Mouse (Mus musculus): Measurements from ENCODE around the gene Ptpn5. TPM values are rescaled to one million over a fixed set of nuclear protein-coding genes. Genes with fewer than 3 reads are reported as not detected.

Ptpn5 gene
- polyA plus RNA-seq, 1 experiment from 2014 or later = 2.0 TPM

DNA sequence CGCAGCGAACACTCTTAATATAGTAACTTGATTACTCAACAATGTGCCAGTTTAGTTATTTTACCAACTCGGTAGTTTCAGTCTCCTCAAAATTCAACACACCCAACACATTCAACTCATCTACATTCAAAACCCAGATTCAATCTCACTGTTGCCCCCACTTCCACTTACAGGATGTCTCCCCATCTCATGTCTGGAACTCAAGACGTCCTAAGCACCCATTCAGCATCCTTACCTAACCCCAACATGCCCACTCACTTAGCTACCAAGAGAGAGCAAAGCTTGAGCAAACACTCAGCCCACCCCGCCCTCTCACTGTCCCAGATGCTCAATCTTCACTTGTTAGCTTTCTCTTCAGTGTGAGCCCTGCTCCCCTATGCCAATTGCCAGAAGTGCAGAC, 71.9 kb downstream of the Ptpn5 start:
- Histone ChIP-seq H3K9ac (ENCODE audit: low read depth, low read length) (no peak overlapping the region), H3K4me2 (ENCODE audit: low read depth, low read length) (no peak overlapping the region), H3K27me3 (replicated peaks; ENCODE audit: control insufficient read depth, insufficient read depth, low read length) (no peaks in the 10 kb centered on the region), H3K4me1 (ENCODE audit: control insufficient read depth, insufficient read depth, low read length) (no peaks in the 10 kb centered on the region), H3K27ac (replicated peaks; ENCODE audit: low read depth, low read length) (no peak overlapping the region), H3K4me3 (ENCODE audit: low read depth, low read length) (no peak overlapping the region), H3K9me3 (ENCODE audit: control insufficient read depth, low read length) (no peaks in the 10 kb centered on the region), H3K36me3 (ENCODE audit: control insufficient read depth, insufficient read depth, low read length) (no peaks in the 10 kb centered on the region)
- DNase-seq (ENCODE audit: low spot score) = no peak
- WGBS = 82% methylated on average over 5 of the region's 5 CpGs
- no peak for ATAC-seq (ENCODE audit: low read depth)

DNA sequence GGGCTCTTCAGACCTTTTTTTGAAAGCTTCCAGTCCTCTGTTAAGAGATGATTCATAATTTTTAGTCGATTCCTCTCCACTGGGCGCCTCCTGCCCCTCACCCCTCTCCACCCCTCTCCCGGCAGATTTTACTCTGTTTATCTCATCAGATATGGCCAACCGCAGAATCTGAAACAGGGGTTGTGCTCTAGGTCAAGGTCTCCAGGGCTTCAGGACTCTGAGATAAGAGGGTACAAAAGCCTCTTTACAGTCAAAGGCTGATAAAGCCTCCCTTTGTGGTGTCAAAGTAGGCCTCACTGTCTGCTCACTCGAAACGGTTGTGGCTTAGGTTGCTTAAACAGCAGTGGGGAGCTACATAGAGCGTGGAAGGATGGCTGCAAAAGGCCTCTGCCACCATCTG, 74.1 kb downstream of the Ptpn5 start:
- Histone ChIP-seq H3K9me3 (ENCODE audit: control insufficient read depth, low read length) (no peaks in the 10 kb centered on the region), H3K36me3 (ENCODE audit: control insufficient read depth, insufficient read depth, low read length) (no peaks in the 10 kb centered on the region), H3K4me2 (ENCODE audit: low read depth, low read length) (no peak overlapping the region), H3K27me3 (replicated peaks; ENCODE audit: control insufficient read depth, insufficient read depth, low read length) (no peaks in the 10 kb centered on the region), H3K4me1 (ENCODE audit: control insufficient read depth, insufficient read depth, low read length) (no peaks in the 10 kb centered on the region), H3K4me3 (ENCODE audit: low read depth, low read length) (no peak overlapping the region), H3K27ac (replicated peaks; ENCODE audit: low read depth, low read length) (no peak overlapping the region), H3K9ac (ENCODE audit: low read depth, low read length) (no peak overlapping the region)
- ATAC-seq (ENCODE audit: low read depth) (no peak), DNase-seq (ENCODE audit: low spot score) (no peak)
- 74% methylated on average over 7 of the region's 7 CpGs for WGBS

DNA sequence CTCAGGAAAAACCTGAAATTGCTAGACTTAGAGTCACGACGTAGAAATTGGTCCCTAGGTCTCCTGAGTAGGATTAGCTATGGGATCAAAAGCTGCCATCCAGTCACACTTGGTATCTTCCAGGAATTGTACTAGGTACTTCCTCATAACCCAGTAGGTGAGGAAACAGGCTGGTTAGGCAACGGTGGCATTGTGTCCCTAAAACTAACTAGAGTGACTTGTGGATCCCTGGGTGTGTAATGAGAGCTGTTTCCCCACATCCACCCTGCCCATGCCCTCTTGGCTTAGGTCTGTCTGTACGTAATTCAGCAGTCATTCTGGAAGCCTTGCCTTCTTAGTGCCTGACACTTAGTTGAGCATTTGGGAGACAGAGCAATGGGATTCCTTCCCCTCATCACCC, 77.2 kb downstream of the Ptpn5 start:
- 86% methylated on average over 4 of the region's 4 CpGs for WGBS
- H3K4me1 ChIP-seq (ENCODE audit: control insufficient read depth, insufficient read depth, low read length) = peaks cover 10% of the 10 kb centered on the region
- H3K4me2 ChIP-seq (ENCODE audit: low read depth, low read length) = no peak overlapping the region
- ATAC-seq (ENCODE audit: low read depth) (no peak), DNase-seq (ENCODE audit: low spot score) (no peak)
- no peak overlapping the region for H3K4me3 ChIP-seq (ENCODE audit: low read depth, low read length)
- H3K27ac ChIP-seq (replicated peaks; ENCODE audit: low read depth, low read length) = no peak overlapping the region
- no peak overlapping the region for H3K9ac ChIP-seq (ENCODE audit: low read depth, low read length)
- no peaks in the 10 kb centered on the region for H3K9me3 ChIP-seq (ENCODE audit: control insufficient read depth, low read length)
- no peaks in the 10 kb centered on the region for H3K27me3 ChIP-seq (replicated peaks; ENCODE audit: control insufficient read depth, insufficient read depth, low read length)
- peaks cover 5% of the 10 kb centered on the region; the same call in 1 of the 2 replicates for H3K36me3 ChIP-seq (ENCODE audit: control insufficient read depth, insufficient read depth, low read length)

DNA sequence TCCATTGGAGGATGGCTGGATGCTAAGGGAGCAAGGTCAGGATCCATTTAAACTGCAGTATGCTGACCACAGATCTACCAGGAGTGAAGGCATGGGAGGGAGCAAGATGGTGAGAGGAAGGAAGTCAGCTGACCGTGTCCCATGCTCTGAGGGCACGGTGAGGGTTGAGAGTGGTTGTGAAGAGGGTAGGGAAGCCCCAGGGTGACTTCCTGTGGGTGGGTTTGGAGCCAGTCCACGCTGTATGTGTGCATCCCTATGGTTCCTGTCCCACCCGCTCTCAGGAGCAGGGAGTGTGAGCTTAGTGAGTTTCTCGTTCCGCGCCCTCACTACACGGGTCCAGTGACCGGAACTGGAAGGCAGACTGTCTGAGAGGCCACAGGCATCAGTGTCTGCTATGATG, 77.7 kb downstream of the Ptpn5 start:
- ATAC-seq (ENCODE audit: low read depth) (no peak), DNase-seq (ENCODE audit: low spot score) (no peak)
- no peak overlapping the region for H3K9ac ChIP-seq (ENCODE audit: low read depth, low read length)
- 68% methylated on average over 9 of the region's 9 CpGs for WGBS
- no peak overlapping the region for H3K4me2 ChIP-seq (ENCODE audit: low read depth, low read length)
- peaks cover 5% of the 10 kb centered on the region; the same call in 1 of the 2 replicates for H3K36me3 ChIP-seq (ENCODE audit: control insufficient read depth, insufficient read depth, low read length)
- H3K9me3 ChIP-seq (ENCODE audit: control insufficient read depth, low read length) = no peaks in the 10 kb centered on the region
- peaks cover 13% of the 10 kb centered on the region for H3K4me1 ChIP-seq (ENCODE audit: control insufficient read depth, insufficient read depth, low read length)
- no peak overlapping the region for H3K4me3 ChIP-seq (ENCODE audit: low read depth, low read length)
- H3K27me3 ChIP-seq (replicated peaks; ENCODE audit: control insufficient read depth, insufficient read depth, low read length) = no peaks in the 10 kb centered on the region
- no peak overlapping the region for H3K27ac ChIP-seq (replicated peaks; ENCODE audit: low read depth, low read length)

DNA sequence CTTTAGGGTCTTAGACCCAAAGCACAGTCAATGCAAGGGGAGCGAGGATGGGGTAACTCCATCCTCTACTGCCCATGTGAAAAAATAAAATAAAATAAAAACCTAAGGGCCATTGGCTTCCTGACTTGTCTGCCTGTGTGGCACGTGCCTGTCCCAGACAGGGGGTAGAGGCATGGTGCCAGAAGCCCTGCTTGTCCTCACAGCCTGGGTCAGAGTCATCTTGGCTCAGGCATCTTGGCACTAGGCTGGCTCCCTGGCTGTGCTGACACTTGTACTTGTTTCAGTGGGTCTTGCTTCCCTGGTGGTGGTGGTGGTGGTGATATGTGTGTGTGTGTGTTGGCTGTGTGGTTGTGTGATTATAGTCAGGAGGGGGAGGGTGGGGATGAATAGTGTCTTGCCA, 78.8 kb downstream of the Ptpn5 start:
- Histone ChIP-seq H3K9me3 (ENCODE audit: control insufficient read depth, low read length) (no peaks in the 10 kb centered on the region), H3K4me2 (ENCODE audit: low read depth, low read length) (no peak overlapping the region), H3K9ac (ENCODE audit: low read depth, low read length) (no peak overlapping the region), H3K27ac (replicated peaks; ENCODE audit: low read depth, low read length) (no peak overlapping the region), H3K4me1 (ENCODE audit: control insufficient read depth, insufficient read depth, low read length) (peaks cover 13% of the 10 kb centered on the region), H3K27me3 (replicated peaks; ENCODE audit: control insufficient read depth, insufficient read depth, low read length) (no peaks in the 10 kb centered on the region), H3K4me3 (ENCODE audit: low read depth, low read length) (no peak overlapping the region), H3K36me3 (ENCODE audit: control insufficient read depth, insufficient read depth, low read length) (peaks cover 5% of the 10 kb centered on the region; the same call in 1 of the 2 replicates)
- DNase-seq (ENCODE audit: low spot score) (no peak), ATAC-seq (ENCODE audit: low read depth) (no peak)
- 68% methylated on average over 2 of the region's 2 CpGs for WGBS

DNA sequence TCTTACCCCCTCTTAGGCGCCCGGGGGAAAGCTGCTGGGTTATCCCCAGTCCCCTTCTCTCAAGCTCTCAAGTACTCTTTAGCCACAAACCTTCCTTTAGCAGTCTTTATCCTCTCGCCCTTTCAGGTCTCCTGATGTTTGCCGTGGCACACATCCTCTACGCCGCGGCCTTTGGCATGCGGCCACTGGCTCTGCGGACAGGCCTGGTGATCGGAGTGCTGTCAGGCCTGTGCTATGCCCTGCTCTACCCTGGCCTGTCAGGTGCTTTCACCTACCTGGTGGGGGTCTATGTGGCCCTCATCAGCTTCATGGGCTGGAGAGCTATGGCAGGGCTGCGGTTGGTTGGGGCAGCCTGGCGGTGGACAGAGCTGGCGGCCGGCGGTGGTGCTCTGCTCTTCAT, 80.2 kb downstream of the Ptpn5 start:
- Histone ChIP-seq H3K27me3 (replicated peaks; ENCODE audit: control insufficient read depth, insufficient read depth, low read length) (no peaks in the 10 kb centered on the region), H3K4me2 (ENCODE audit: low read depth, low read length) (no peak overlapping the region), H3K4me1 (ENCODE audit: control insufficient read depth, insufficient read depth, low read length) (peaks cover 13% of the 10 kb centered on the region), H3K9ac (ENCODE audit: low read depth, low read length) (no peak overlapping the region), H3K27ac (replicated peaks; ENCODE audit: low read depth, low read length) (no peak overlapping the region), H3K4me3 (ENCODE audit: low read depth, low read length) (no peak overlapping the region), H3K9me3 (ENCODE audit: control insufficient read depth, low read length) (no peaks in the 10 kb centered on the region), H3K36me3 (ENCODE audit: control insufficient read depth, insufficient read depth, low read length) (peaks cover 5% of the 10 kb centered on the region; the same call in 1 of the 2 replicates)
- ATAC-seq (ENCODE audit: low read depth) = no peak
- no peak for DNase-seq (ENCODE audit: low spot score)
- WGBS = 91% methylated on average over 12 of the region's 15 CpGs

DNA sequence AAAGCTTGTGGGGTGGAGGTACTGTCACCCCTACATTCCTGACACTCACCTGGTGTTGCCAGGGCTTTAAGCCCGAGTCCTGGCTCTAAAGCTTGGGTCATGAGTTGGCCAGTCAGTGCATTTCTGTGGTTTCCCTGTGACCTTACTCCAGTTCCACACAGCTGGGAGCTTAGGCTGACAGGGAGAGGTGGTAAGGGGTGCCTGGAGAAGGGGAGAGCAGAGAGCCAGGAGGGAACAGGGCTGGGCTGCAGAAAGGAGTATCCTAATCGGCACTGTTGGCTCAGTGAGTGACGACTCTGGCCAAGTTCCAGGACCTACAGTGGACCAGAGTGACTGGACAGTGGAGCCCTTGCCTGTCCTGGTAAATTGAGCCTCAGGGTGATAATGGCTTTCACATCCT, 81.2 kb downstream of the Ptpn5 start:
- H3K36me3 ChIP-seq (ENCODE audit: control insufficient read depth, insufficient read depth, low read length) = peaks cover 5% of the 10 kb centered on the region; the same call in 1 of the 2 replicates
- no peaks in the 10 kb centered on the region for H3K27me3 ChIP-seq (replicated peaks; ENCODE audit: control insufficient read depth, insufficient read depth, low read length)
- H3K9ac ChIP-seq (ENCODE audit: low read depth, low read length) = peak overlapping the region; percentile 26; the same call in 1 of the 2 replicates
- H3K4me1 ChIP-seq (ENCODE audit: control insufficient read depth, insufficient read depth, low read length) = peaks cover 13% of the 10 kb centered on the region
- WGBS = 19% methylated on average over 3 of the region's 3 CpGs
- peak; percentile 20 for DNase-seq (ENCODE audit: low spot score)
- H3K4me2 ChIP-seq (ENCODE audit: low read depth, low read length) = peak overlapping the region; percentile 79
- ATAC-seq (ENCODE audit: low read depth) = no peak
- H3K27ac ChIP-seq (replicated peaks; ENCODE audit: low read depth, low read length) = peak overlapping the region; percentile 77
- H3K4me3 ChIP-seq (ENCODE audit: low read depth, low read length) = peak overlapping the region; percentile 10; the same call in 1 of the 2 replicates
- no peaks in the 10 kb centered on the region for H3K9me3 ChIP-seq (ENCODE audit: control insufficient read depth, low read length)

DNA sequence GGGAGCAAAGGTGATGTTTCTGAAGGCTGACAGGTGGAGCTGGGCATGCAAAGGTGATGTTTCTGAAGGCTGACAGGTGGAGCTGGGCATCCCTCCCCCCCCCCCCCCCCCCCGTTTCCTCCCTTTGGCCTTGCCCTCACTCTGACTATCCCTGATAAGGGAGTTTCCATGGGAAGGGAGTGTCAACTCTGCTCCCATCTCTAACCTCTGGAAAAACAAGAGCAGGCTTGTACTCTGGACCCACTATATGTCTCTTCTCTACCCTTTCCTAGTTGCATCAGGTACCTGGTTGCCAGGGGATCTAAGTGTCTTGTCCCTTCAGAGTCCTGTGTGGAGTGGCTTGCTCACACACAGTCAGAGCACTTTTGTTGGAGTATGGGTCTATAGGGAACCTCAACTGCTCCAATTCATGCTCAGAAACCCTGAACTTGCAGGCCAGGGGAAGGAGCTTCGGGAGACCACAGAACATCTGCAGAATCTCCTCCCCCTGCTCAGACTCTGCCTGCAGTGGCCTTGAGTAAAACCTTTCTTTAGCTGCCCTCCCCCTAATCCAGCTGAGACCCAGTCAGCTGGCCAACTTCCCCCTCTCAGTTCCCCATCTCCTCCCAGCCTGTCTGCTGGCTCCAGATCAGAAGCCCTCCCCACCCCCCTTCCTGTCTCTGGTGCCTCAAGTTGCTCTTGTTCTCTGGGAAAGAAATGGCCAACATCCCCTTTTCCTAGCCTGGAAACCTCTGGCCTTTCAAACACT, 81.9 kb downstream of the Ptpn5 start:
- peaks cover 13% of the 10 kb centered on the region for H3K4me1 ChIP-seq (ENCODE audit: control insufficient read depth, insufficient read depth, low read length)
- DNase-seq (ENCODE audit: low spot score) (peak; percentile 88), ATAC-seq (ENCODE audit: low read depth) (peak; percentile 45; the same call in 1 of the 2 replicates)
- H3K4me2 ChIP-seq (ENCODE audit: low read depth, low read length) = peak overlapping the region; percentile 79
- H3K9me3 ChIP-seq (ENCODE audit: control insufficient read depth, low read length) = no peaks in the 10 kb centered on the region
- peak overlapping the region; percentile 82 for H3K9ac ChIP-seq (ENCODE audit: low read depth, low read length)
- no peaks in the 10 kb centered on the region for H3K27me3 ChIP-seq (replicated peaks; ENCODE audit: control insufficient read depth, insufficient read depth, low read length)
- peak overlapping the region; percentile 90 for H3K4me3 ChIP-seq (ENCODE audit: low read depth, low read length)
- 3% methylated on average over 2 of the region's 2 CpGs for WGBS
- H3K36me3 ChIP-seq (ENCODE audit: control insufficient read depth, insufficient read depth, low read length) = peaks cover 5% of the 10 kb centered on the region; the same call in 1 of the 2 replicates
- H3K27ac ChIP-seq (replicated peaks; ENCODE audit: low read depth, low read length) = peak overlapping the region; percentile 93

DNA sequence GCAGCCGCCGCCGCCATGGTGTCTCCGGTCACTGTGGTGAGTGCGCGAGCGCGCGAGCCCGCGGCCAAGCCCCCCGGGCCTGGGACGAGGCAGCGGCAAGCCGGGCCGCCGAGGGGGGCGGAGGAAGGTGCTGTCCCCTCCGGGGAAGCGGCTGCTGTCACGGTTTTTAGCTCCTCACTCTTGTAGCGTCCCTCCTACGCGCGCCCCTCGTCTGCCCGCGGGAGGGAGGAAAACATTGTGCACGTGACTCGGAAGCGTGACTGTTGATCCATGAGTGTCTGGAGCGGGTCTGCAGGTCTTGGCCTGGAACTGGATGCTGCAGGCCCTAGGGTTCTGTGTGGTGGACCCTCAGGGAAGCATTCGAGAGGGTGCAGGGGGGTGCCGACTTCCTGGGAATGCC, 82.7 kb downstream of the Ptpn5 start:
- Histone ChIP-seq H3K4me1 (ENCODE audit: control insufficient read depth, insufficient read depth, low read length) (peaks cover 13% of the 10 kb centered on the region), H3K4me3 (ENCODE audit: low read depth, low read length) (peak overlapping the region; percentile 90), H3K36me3 (ENCODE audit: control insufficient read depth, insufficient read depth, low read length) (peaks cover 5% of the 10 kb centered on the region; the same call in 1 of the 2 replicates), H3K4me2 (ENCODE audit: low read depth, low read length) (peak overlapping the region; percentile 79), H3K9me3 (ENCODE audit: control insufficient read depth, low read length) (no peaks in the 10 kb centered on the region), H3K27me3 (replicated peaks; ENCODE audit: control insufficient read depth, insufficient read depth, low read length) (no peaks in the 10 kb centered on the region), H3K27ac (replicated peaks; ENCODE audit: low read depth, low read length) (peak overlapping the region; percentile 93), H3K9ac (ENCODE audit: low read depth, low read length) (peak overlapping the region; percentile 82)
- 0% methylated on average over 20 of the region's 34 CpGs for WGBS
- peak; percentile 76 for ATAC-seq (ENCODE audit: low read depth)
- DNase-seq (ENCODE audit: low spot score) = peak; percentile 60

Measured in embryonic facial prominence, embryonic 14.5 days (tissue).